Mouse (Mus musculus): Measurements from ENCODE around the gene Nmi. TPM values are rescaled to one million over a fixed set of nuclear protein-coding genes. Genes with fewer than 3 reads are reported as not detected.

The Nmi gene
- total RNA-seq, 2 experiments from 2014 or later = 2.4 to 3.1 TPM

- DNase-seq (ENCODE audit: low spot score) = no peak
Measured at GRCm38 (mm10) chr2:51945812-51946211, 27.5 kb downstream of the Nmi start.

GRCm38 (mm10) chr2:51941832-51942231 lies 31.5 kb downstream of the Nmi start:
- DNase-seq (ENCODE audit: low spot score) = no peak

- DNase-seq (ENCODE audit: low spot score) = no peak
Measured at GRCm38 (mm10) chr2:51938750-51939149, 34.5 kb downstream of the Nmi start.

GRCm38 (mm10) chr2:51937004-51937403 lies 36.3 kb downstream of the Nmi start:
- no peak for DNase-seq (ENCODE audit: low spot score)

- DNase-seq (ENCODE audit: low spot score) = no peak
Measured at GRCm38 (mm10) chr2:51936585-51936984, 36.7 kb downstream of the Nmi start.

GRCm38 (mm10) chr2:51935921-51936320 lies 37.4 kb downstream of the Nmi start:
- no peak for DNase-seq (ENCODE audit: low spot score)

- peak; percentile 60 for DNase-seq (ENCODE audit: low spot score)
Measured at GRCm38 (mm10) chr2:51934574-51935334, 38.5 kb downstream of the Nmi start, which contains the start of gene Rbm43. Rbm43 (minus strand) TSS chr2:51935163.

GRCm38 (mm10) chr2:51933341-51934134 lies 39.8 kb downstream of the Nmi start:
- no peak for DNase-seq (ENCODE audit: low spot score)

GRCm38 (mm10) chr2:51931241-51931640 lies 42.1 kb downstream of the Nmi start:
- DNase-seq (ENCODE audit: low spot score) = no peak

- peak; percentile 77 for DNase-seq (ENCODE audit: low spot score)
Measured at GRCm38 (mm10) chr2:51914944-51915680, 58.2 kb downstream of the Nmi start.

- no peak for DNase-seq (ENCODE audit: low spot score)
Measured at GRCm38 (mm10) chr2:51914532-51914931, 58.8 kb downstream of the Nmi start.

GRCm38 (mm10) chr2:51912740-51913139 lies 60.6 kb downstream of the Nmi start:
- DNase-seq (ENCODE audit: low spot score) = no peak

- DNase-seq (ENCODE audit: low spot score) = no peak
Measured at GRCm38 (mm10) chr2:51911864-51912263, 61.4 kb downstream of the Nmi start.

GRCm38 (mm10) chr2:51907538-51908110 lies 65.7 kb downstream of the Nmi start:
- DNase-seq (ENCODE audit: low spot score) = no peak

- no peak for DNase-seq (ENCODE audit: low spot score)
Measured at GRCm38 (mm10) chr2:51905637-51906036, 67.7 kb downstream of the Nmi start.

Other genes with a start within 250 kb of the Nmi start
- 1 to 10 TPM in 1 of 2 experiments, under 1 TPM in 1; 0.75 to 1.5 TPM for gene Rbm43, start 38.3 kb downstream of the Nmi start, total RNA-seq (2021)
- 1 to 10 TPM in 1 of 2 experiments, under 1 TPM in 1; 0.48 to 1.5 TPM for gene Tnfaip6, start 64.5 kb upstream of the Nmi start, total RNA-seq (2021)
- 10 to 100 TPM; 11.1 to 11.8 TPM for gene Rif1, start 99.3 kb upstream of the Nmi start, total RNA-seq (2021)